Mouse (Mus musculus): ENCODE measurements around the gene Ip6k3.

DNA sequence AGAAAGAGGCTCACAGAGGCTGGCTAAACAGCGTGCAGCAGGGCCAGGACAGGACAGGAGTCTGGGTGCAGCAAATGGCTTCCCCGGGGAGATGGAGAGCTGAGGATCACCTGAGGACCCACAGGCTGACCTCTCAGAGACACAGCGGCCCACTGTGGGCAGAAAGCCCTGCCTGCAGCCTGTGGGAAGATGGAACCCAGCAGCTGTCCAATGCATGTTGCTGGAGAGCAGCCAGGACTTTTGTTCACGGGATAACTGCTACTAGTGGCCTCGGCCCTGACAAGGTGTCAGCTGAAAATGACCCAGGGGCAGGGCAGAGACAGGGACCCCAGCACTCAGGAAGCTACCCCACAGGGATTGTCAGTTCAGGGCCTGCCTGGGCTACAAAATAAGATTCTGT, 24.2 kb upstream of the Ip6k3 start:
- TF ChIP-seq CTCF (IDR thresholded peaks at IDR 0.05; ENCODE audit: borderline replicate concordance, insufficient read depth, low read length) (no peak), POLR2A (IDR thresholded peaks at IDR 0.05; ENCODE audit: low read depth, low read length) (no peak)
